15 mouse cellular contexts compared by ENCODE assay signal in genomic region chr6:41734719-41735470, GRCm38 (mm10).
"Had no signal": no experiment of that assay in that cellular context is flagged by ENCODE, and none has a peak within 500 bp of the region (broad histone marks: within the 10 kb centered on the region; RNA-seq: fewer than 3 reads in every experiment).

No protein-coding gene starts in this region.

- ATAC-seq: liver, postnatal 0 days; lung, postnatal 0 days; midbrain, embryonic 13.5 days; midbrain, embryonic 15.5 days had no signal

- DNase-seq: liver, postnatal 0 days; lung, adult 2 months; lung, postnatal 14 days; lung, postnatal 36 days; retina, postnatal 1 day; right cerebral cortex, adult 18-20 months; right cerebral cortex, postnatal 25 days; right cerebral cortex, postnatal 4 days; spleen, adult 18-20 months; thymus, adult 18-20 months; thymus, postnatal 14 days; thymus, postnatal 36 days had no signal
